Mouse (Mus musculus) liver, postnatal 0 days (tissue): ENCODE measurements at regions not wholly inside any gene's neighbourhood (a gene's known extent, or its start where the extent isn't known, plus 50 kb on each side); places are given as distances from the start of the nearest gene placed in this dataset.

Experiments
- CTCF ChIP-seq: sonication (generic); IDR thresholded peaks from 2 replicates; pipeline ENCODE4 v1.5.1; 2016; ENCODE audit warnings: antibody characterized with exemption, low read depth
- EP300 ChIP-seq: IDR thresholded peaks from 2 replicates; pipeline ENCODE4 v1.6.1; 2016; ENCODE audit warnings: antibody characterized with exemption, low read depth, mild to moderate bottlenecking

- TF ChIP-seq EP300 (no peak), CTCF (no peak)
Observed at GRCm38 (mm10) chr10:109407011-109407410, 396.2 kb upstream of the Syt1 start.
